In the genomic region with DNA sequence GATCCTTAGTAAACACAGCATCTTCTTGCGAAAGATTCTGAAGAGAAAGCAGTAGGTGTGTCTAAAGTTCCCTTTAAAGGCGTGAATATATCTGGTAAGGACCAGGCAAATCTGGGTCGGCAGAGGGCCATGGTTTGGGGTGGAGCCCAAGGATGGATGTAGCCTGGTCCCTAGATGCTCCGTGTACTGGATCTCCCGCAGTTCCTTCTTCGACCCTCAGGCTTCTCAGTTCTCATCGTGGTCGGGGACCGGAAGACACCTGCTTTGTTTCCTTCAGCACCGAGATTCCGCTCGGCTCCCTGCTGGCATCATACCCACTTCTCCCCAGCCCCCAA, we compare ENCODE assay signal across 8 mouse cellular contexts. TPM values are rescaled to one million over a fixed set of nuclear protein-coding genes. Genes with fewer than 3 reads are reported as not detected.
A peak's percentile ranks its signal among the peaks of the same experiment; 100 is the strongest.
DNase-seq lines count a peak whose midpoint lies in the region; ATAC-seq lines count a peak whose summit lies in the region.

No protein-coding gene starts in this region.

- peak overlapping the region; percentile 99 for H3K27ac ChIP-seq in kidney, embryonic 16.5 days (ENCODE audit: low read length)
- H3K27ac ChIP-seq in embryonic facial prominence, embryonic 11.5 days (replicated peaks; ENCODE audit: low read depth, low read length): peak overlapping the region; percentile 87
- H3K27ac ChIP-seq in intestine, embryonic 15.5 days: peak overlapping the region; percentile 99

- H3K9me3 ChIP-seq in kidney, embryonic 16.5 days (ENCODE audit: low read length): no peaks in the 10 kb centered on the region
- no peaks in the 10 kb centered on the region for H3K9me3 ChIP-seq in embryonic facial prominence, embryonic 11.5 days (replicated peaks; ENCODE audit: control insufficient read depth, low read length)
- H3K9me3 ChIP-seq in intestine, embryonic 15.5 days: no peaks in the 10 kb centered on the region

- WGBS in kidney, embryonic 16.5 days: under 1% methylated on average over 12 of the region's 12 CpGs
- WGBS in embryonic facial prominence, embryonic 11.5 days: under 1% methylated on average over 12 of the region's 12 CpGs
- WGBS in intestine, embryonic 15.5 days: 2% methylated on average over 12 of the region's 12 CpGs

- H3K4me2 ChIP-seq in kidney, embryonic 16.5 days (replicated peaks; ENCODE audit: low read depth, low read length): peak overlapping the region; percentile 78
- H3K4me2 ChIP-seq in embryonic facial prominence, embryonic 11.5 days (ENCODE audit: low read depth, low read length): peak overlapping the region; percentile 38
- H3K4me2 ChIP-seq in intestine, embryonic 15.5 days (replicated peaks): peak overlapping the region; percentile 73

- peak overlapping the region; percentile 63 for H3K4me3 ChIP-seq in kidney, embryonic 16.5 days (ENCODE audit: low read length)
- H3K4me3 ChIP-seq in embryonic facial prominence, embryonic 11.5 days (ENCODE audit: low read depth, low read length): peak overlapping the region; percentile 55
- H3K4me3 ChIP-seq in intestine, embryonic 15.5 days (replicated peaks): peak overlapping the region; percentile 93

- no peak for DNase-seq in kidney, postnatal 36 days
- DNase-seq in embryonic facial prominence, embryonic 11.5 days (ENCODE audit: low spot score): no peak
- DNase-seq in thymus, postnatal 4 days: no peak
- DNase-seq in spleen, adult 12 weeks (ENCODE audit: low spot score): no peak
- no peak for DNase-seq in B cell, adult 2 months

- peaks cover 32% of the 10 kb centered on the region for H3K4me1 ChIP-seq in kidney, embryonic 16.5 days (ENCODE audit: insufficient read depth, low read length)
- H3K4me1 ChIP-seq in embryonic facial prominence, embryonic 11.5 days (ENCODE audit: control insufficient read depth, insufficient read depth, low read length): no peaks in the 10 kb centered on the region; the same call in 1 of the 2 replicates
- peaks cover 30% of the 10 kb centered on the region for H3K4me1 ChIP-seq in intestine, embryonic 15.5 days (replicated peaks)

- peak overlapping the region; percentile 89 for H3K9ac ChIP-seq in kidney, embryonic 16.5 days (replicated peaks; ENCODE audit: low read length)
- peak overlapping the region; percentile 63 for H3K9ac ChIP-seq in embryonic facial prominence, embryonic 11.5 days (replicated peaks; ENCODE audit: low read length)
- peak overlapping the region; percentile 94 for H3K9ac ChIP-seq in intestine, embryonic 15.5 days

- no peaks in the 10 kb centered on the region for H3K27me3 ChIP-seq in kidney, embryonic 16.5 days (ENCODE audit: insufficient read depth, low read length)
- H3K27me3 ChIP-seq in embryonic facial prominence, embryonic 11.5 days (ENCODE audit: control insufficient read depth, insufficient read depth, low read length): no peaks in the 10 kb centered on the region
- H3K27me3 ChIP-seq in intestine, embryonic 15.5 days (replicated peaks): no peaks in the 10 kb centered on the region

- no peaks in the 10 kb centered on the region for H3K36me3 ChIP-seq in kidney, embryonic 16.5 days (ENCODE audit: insufficient read depth, low read length)
- no peaks in the 10 kb centered on the region for H3K36me3 ChIP-seq in embryonic facial prominence, embryonic 11.5 days (replicated peaks; ENCODE audit: control insufficient read depth, insufficient read depth, low read depth, low read length)
- H3K36me3 ChIP-seq in intestine, embryonic 15.5 days: no peaks in the 10 kb centered on the region

- peak; percentile 40 for ATAC-seq in kidney, embryonic 16.5 days (ENCODE audit: low FRiP score, low TSS enrichment)
- ATAC-seq in embryonic facial prominence, embryonic 11.5 days (replicated peaks; ENCODE audit: insufficient number of reproducible peaks, low FRiP score, low TSS enrichment, low read depth): peak; percentile 26; the same call in 1 of the 2 replicates
- ATAC-seq in intestine, embryonic 15.5 days: peak; percentile 26
- ATAC-seq in monocyte, adult 5-6 weeks (replicated peaks; ENCODE audit: insufficient number of reproducible peaks, low FRiP score, low TSS enrichment, poor library complexity, severe bottlenecking): peak; percentile 27

RNA-seq across cellular contexts. Expression of a gene that starts 0.8 kb away (rescaled TPM):
- 9.0 and 13.5 TPM in 2 replicates for polyA plus RNA-seq in kidney, embryonic 16.5 days (2015; fragmentation: Nextera tagmentation; extraction: Ambion mirVana)
- 17.2 and 17.3 TPM in 2 replicates for polyA plus RNA-seq in embryonic facial prominence, embryonic 11.5 days (2014; fragmentation: Nextera tagmentation; extraction: Ambion mirVana)
- 13.7 and 14.8 TPM in 2 replicates for polyA plus RNA-seq in intestine, embryonic 15.5 days (2015; fragmentation: Nextera tagmentation; extraction: Ambion mirVana)
- 9.6 to 28.7 TPM (median 14.5 TPM) in 3 replicates for total RNA-seq in monocyte, adult 5-6 weeks (2017)

RNA-seq across cellular contexts. Expression of a gene that starts 55.2 kb away (rescaled TPM):
- 50.7 and 59.2 TPM in 2 replicates for polyA plus RNA-seq in kidney, embryonic 16.5 days (2015; fragmentation: Nextera tagmentation; extraction: Ambion mirVana)
- polyA plus RNA-seq in embryonic facial prominence, embryonic 11.5 days (2014; fragmentation: Nextera tagmentation; extraction: Ambion mirVana): 12.5 and 14.1 TPM in 2 replicates
- 345 and 376 TPM in 2 replicates for polyA plus RNA-seq in intestine, embryonic 15.5 days (2015; fragmentation: Nextera tagmentation; extraction: Ambion mirVana)
- 28.8 to 34.7 TPM (median 33.1 TPM) in 3 replicates for total RNA-seq in monocyte, adult 5-6 weeks (2017)
